7 mouse cellular contexts compared by ENCODE assay signal in the genomic region with DNA sequence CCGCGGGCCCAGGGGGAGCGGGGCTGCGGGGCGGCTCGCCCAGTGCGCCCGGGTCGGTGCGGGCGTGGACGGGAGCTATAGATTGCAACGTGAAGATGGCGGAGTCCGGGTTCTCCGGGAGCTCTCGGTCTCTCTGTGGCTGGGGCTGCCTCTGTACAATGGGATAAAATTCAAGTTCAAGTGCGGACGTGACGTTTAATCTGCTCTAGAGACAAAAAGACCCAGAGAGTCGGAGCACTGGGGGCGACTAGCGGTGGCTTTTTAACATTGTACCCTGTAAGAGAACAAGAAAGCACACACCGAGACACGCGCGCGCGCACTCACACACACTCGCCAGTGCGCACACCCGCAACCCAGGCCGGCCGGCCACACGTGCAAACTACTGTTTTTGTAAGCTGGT. TPM values are rescaled to one million over a fixed set of nuclear protein-coding genes. Genes with fewer than 3 reads are reported as not detected.
DNase-seq lines count a peak whose midpoint lies in the region; ATAC-seq and TF ChIP-seq lines count a peak whose summit lies in the region.

No protein-coding gene starts in this region.

- no peak for TF ChIP-seq POLR2A in bone marrow, adult 2 months (IDR thresholded peaks at IDR 0.05; ENCODE audit: borderline replicate concordance, control insufficient read depth, low read depth, low read length)
- peak; percentile 49 for TF ChIP-seq POLR2A in spleen, adult 2 months (IDR thresholded peaks at IDR 0.05; ENCODE audit: low read depth, low read length)

- peak; percentile 58 for ATAC-seq in frontal cortex, adult (ENCODE audit: low TSS enrichment)
- ATAC-seq in intestine, embryonic 16.5 days, result peak; percentile 77

- H3K9me3 ChIP-seq in intestine, embryonic 16.5 days (ENCODE audit: control insufficient read depth, low read length), result no peaks in the 10 kb centered on the region
- no peaks in the 10 kb centered on the region for H3K9me3 ChIP-seq in midbrain, embryonic 10.5 days (replicated peaks)

- no peaks in the 10 kb centered on the region for H3K36me3 ChIP-seq in intestine, embryonic 16.5 days (ENCODE audit: control insufficient read depth, insufficient read depth, low read length)
- H3K36me3 ChIP-seq in midbrain, embryonic 10.5 days, result no peaks in the 10 kb centered on the region
- no peaks in the 10 kb centered on the region for H3K36me3 ChIP-seq in spleen, adult 2 months (ENCODE audit: control insufficient read depth, insufficient read depth, low read length)

- no peak overlapping the region for H3K4me3 ChIP-seq in bone marrow, adult 2 months (replicated peaks; ENCODE audit: control insufficient read depth, low read depth, low read length)
- H3K4me3 ChIP-seq in intestine, embryonic 16.5 days (ENCODE audit: low read length), result peak overlapping the region; percentile 89
- H3K4me3 ChIP-seq in midbrain, embryonic 10.5 days, result peak overlapping the region; percentile 86
- H3K4me3 ChIP-seq in spleen, adult 2 months (ENCODE audit: extremely low read depth, insufficient read depth, insufficient read length), result peak overlapping the region; percentile 59; the same call in 1 of the 2 replicates

- no peaks in the 10 kb centered on the region for H3K4me1 ChIP-seq in bone marrow, adult 2 months (ENCODE audit: control insufficient read depth, insufficient read depth, low read length)
- peaks cover 28% of the 10 kb centered on the region for H3K4me1 ChIP-seq in intestine, embryonic 16.5 days (ENCODE audit: control insufficient read depth, insufficient read depth, low read length)
- peaks cover 46% of the 10 kb centered on the region for H3K4me1 ChIP-seq in midbrain, embryonic 10.5 days
- no peaks in the 10 kb centered on the region for H3K4me1 ChIP-seq in spleen, adult 2 months (ENCODE audit: control insufficient read depth, insufficient read depth, insufficient read length)

- WGBS in bone marrow, adult 2 months, result 3% methylated on average over 35 of the region's 35 CpGs
- WGBS in intestine, embryonic 16.5 days, result under 1% methylated on average over 35 of the region's 35 CpGs
- WGBS in midbrain, embryonic 10.5 days, result under 1% methylated on average over 35 of the region's 35 CpGs
- WGBS in spleen, adult 2 months, result 4% methylated on average over 35 of the region's 35 CpGs

- peaks cover 12% of the 10 kb centered on the region; the same call in 1 of the 2 replicates for H3K27me3 ChIP-seq in intestine, embryonic 16.5 days (replicated peaks; ENCODE audit: control insufficient read depth, insufficient read depth, low read length)
- H3K27me3 ChIP-seq in midbrain, embryonic 10.5 days (ENCODE audit: low read depth, poor library complexity, severe bottlenecking), result peaks cover 79% of the 10 kb centered on the region
- H3K27me3 ChIP-seq in spleen, adult 2 months (ENCODE audit: control insufficient read depth, insufficient read depth, low read length), result peaks cover 16% of the 10 kb centered on the region

- H3K4me2 ChIP-seq in intestine, embryonic 16.5 days (ENCODE audit: low read depth, low read length), result peak overlapping the region; percentile 89

- H3K9ac ChIP-seq in intestine, embryonic 16.5 days (ENCODE audit: low read depth, low read length), result peak overlapping the region; percentile 93

- peak; percentile 77 for DNase-seq in Muller cell, postnatal 12 days (ENCODE audit: inconsistent ontology term)
- peak; percentile 83 to 88 for DNase-seq in left cerebral cortex, postnatal 25 days (ENCODE audit: low spot score in 2 of 2)
- DNase-seq in midbrain, embryonic 10.5 days (ENCODE audit: low spot score), result peak; percentile 90
- DNase-seq in spleen, adult 2 months (ENCODE audit: low read depth in 1 of 2, low spot score in 2 of 2), result peak; percentile 43 to 66

- H3K27ac ChIP-seq in bone marrow, adult 2 months (ENCODE audit: control insufficient read depth, insufficient read depth, low read depth, low read length, poor library complexity), result peak overlapping the region; percentile 33; the same call in 1 of the 2 replicates
- H3K27ac ChIP-seq in intestine, embryonic 16.5 days (ENCODE audit: low read length), result peak overlapping the region; percentile 99
- H3K27ac ChIP-seq in midbrain, embryonic 10.5 days (replicated peaks), result peak overlapping the region; percentile 96
- H3K27ac ChIP-seq in spleen, adult 2 months (ENCODE audit: insufficient read depth, low read length), result peak overlapping the region; percentile 93

- no peak for TF ChIP-seq CTCF in bone marrow, adult 2 months (IDR thresholded peaks at IDR 0.05; ENCODE audit: control insufficient read depth, insufficient read depth, low read length)
- TF ChIP-seq CTCF in spleen, adult 2 months (IDR thresholded peaks at IDR 0.05; ENCODE audit: extremely low read depth, insufficient read depth, insufficient read length, insufficient replicate concordance), result no peak

- intact Hi-C loops in left cerebral cortex, postnatal 25 days (cut with DNase I), result loop anchor here (5.0 to 10.0 kb wide), 3 partner anchors 1527 to 1699 kb away; no protein-coding TSS in a partner anchor

RNA-seq across cellular contexts. Expression of gene Bcl11b, which starts 0.5 kb away (rescaled TPM):
- 0.50 and 0.60 TPM in 2 replicates for polyA plus RNA-seq in bone marrow, adult 2 months (2011; ENCODE audit: insufficient read depth, insufficient read length, low replicate concordance, missing spikeins)
- polyA plus RNA-seq in intestine, embryonic 16.5 days (2015; fragmentation: Nextera tagmentation; extraction: Ambion mirVana), result 3.4 and 5.5 TPM in 2 replicates
- 10 to 100 TPM; 54.4 to 71.5 TPM for total RNA-seq in left cerebral cortex, postnatal 25 days (2021)
- 2.5 and 3.9 TPM in 2 replicates for polyA plus RNA-seq in midbrain, embryonic 10.5 days (2016; fragmentation: Nextera tagmentation; extraction: Ambion mirVana)
- polyA plus RNA-seq in spleen, adult 2 months (2012; rRNA removed), result 19.7 and 37.3 TPM in 2 replicates

Comparison
In these comparisons a context has a peak if more than half of its experiments do, and no peak if none do; other contexts are left out.
1. H3K27ac ChIP-seq: peak in every context shown above with its lines; median percentile 99 in intestine, embryonic 16.5 days; 96 in midbrain, embryonic 10.5 days; 93 in spleen, adult 2 months; 33 in bone marrow, adult 2 months.